Mouse (Mus musculus) lung, embryonic 14.5 days (tissue): Measurements from ENCODE around the gene Rxra. TPM values are rescaled to one million over a fixed set of nuclear protein-coding genes. Genes with fewer than 3 reads are reported as not detected.
A peak's percentile ranks its signal among the peaks of the same experiment; 100 is the strongest.

ENCODE experiments used
- ATAC-seq: fragments of 200-750 bp; cut with Nextera tagmentation; 2 replicates; pipeline ENCODE4 v1.8.0; 2017; ENCODE audit warnings: mild to moderate bottlenecking, moderate TSS enrichment, moderate library complexity; ENCODE audit not compliant: insufficient read depth
- DNase-seq: peaks from one replicate; pipeline ENCODE4 v3.0.0-alpha.2; 2015
- H3K27ac ChIP-seq: fragments of 300-500 bp; sonication (generic); 2 replicates; pipeline ENCODE4 v1.5.1; 2014; ENCODE audit warnings: low read depth, mild to moderate bottlenecking, moderate library complexity
- H3K27me3 ChIP-seq: fragments of 300-500 bp; sonication (generic); 2 replicates; pipeline ENCODE4 v1.6.1; 2014; ENCODE audit warnings: low read length, control low read depth; ENCODE audit not compliant: insufficient read depth
- H3K36me3 ChIP-seq: fragments of 300-500 bp; sonication (generic); 2 replicates; pipeline ENCODE4 v1.6.1; 2014; ENCODE audit warnings: control low read depth; ENCODE audit not compliant: insufficient read depth
- H3K4me1 ChIP-seq: fragments of 300-500 bp; sonication (generic); 2 replicates; pipeline ENCODE4 v1.6.1; 2014; ENCODE audit warnings: antibody characterized with exemption, control low read depth; ENCODE audit not compliant: insufficient read depth
- H3K4me2 ChIP-seq: fragments of 300-500 bp; sonication (generic); 2 replicates; pipeline ENCODE4 v1.6.1; 2014; ENCODE audit warnings: mild to moderate bottlenecking
- H3K4me3 ChIP-seq: fragments of 300-500 bp; sonication (generic); 2 replicates; pipeline ENCODE4 v1.5.1; 2014; ENCODE audit warnings: low read depth, low read length
- H3K9ac ChIP-seq: fragments of 300-500 bp; sonication (generic); 2 replicates; pipeline ENCODE4 v1.6.1; 2014
- H3K9me3 ChIP-seq: fragments of 300-500 bp; sonication (generic); 2 replicates; pipeline ENCODE4 v1.6.1; 2016; ENCODE audit warnings: low read depth, low read length, control low read depth
- CTCF ChIP-seq: IDR thresholded peaks from 2 replicates; pipeline ENCODE4 v1.5.1; 2016; ENCODE audit warnings: antibody characterized with exemption, low read depth
- WGBS: fragments of 180-500 bp; shearing (Covaris S2); extraction: QIAGEN DNeasy Blood & Tissue Kit; methylation state at CpG from one replicate; pipeline ENCODE4 v1.1.7; 2014; 5-methylcytosine and 5-hydroxymethylcytosine counted together
- polyA plus RNA-seq: library from polyadenylated mRNA; unstranded; fragments of >200 nt; fragmentation: Nextera tagmentation; extraction: Ambion mirVana; gene quantifications from 2 replicates; pipeline ENCODE4 v1.2.1, GENCODE M21; 2014

The Rxra gene
- polyA plus RNA-seq, 1 experiment from 2014 or later: 10.3 TPM

DNA sequence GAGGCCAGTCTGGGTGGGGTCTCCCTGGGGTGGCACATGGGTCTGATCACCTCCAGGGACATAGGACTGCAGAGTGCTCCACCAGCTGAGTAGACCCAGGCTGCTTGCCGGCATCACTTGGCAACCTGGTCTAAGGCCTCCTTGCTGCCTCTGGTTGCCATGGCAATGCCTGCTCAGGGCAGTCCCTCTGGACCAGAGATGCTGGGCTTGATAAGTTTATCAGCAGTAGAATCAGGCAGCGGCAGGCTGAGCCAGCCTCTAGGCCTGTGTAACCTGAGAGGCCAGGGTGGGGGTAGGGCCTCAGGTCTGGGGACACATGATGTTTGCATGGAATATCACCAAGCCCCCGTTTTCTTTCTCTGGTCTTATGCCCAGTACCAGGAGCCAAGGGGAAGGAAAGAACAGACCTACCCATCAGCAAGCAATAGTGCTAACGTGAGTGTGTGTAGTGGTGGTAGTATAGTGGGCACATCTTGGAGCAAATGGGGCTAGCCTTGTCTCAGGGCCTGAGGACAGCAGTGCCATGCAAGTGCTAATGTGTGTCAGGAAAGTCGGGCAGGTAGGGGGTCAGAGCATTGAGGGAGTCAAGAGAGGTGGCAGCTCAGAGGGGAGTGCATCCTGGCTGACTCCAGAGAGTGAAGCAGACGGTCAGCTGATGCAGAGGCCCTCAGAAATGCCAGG, 88.2 kb downstream of the Rxra start:
- H3K36me3 ChIP-seq: peaks cover 25% of the 10 kb centered on the region
- H3K27me3 ChIP-seq: no peaks in the 10 kb centered on the region
- no peak overlapping the region for H3K4me2 ChIP-seq
- H3K9me3 ChIP-seq: no peaks in the 10 kb centered on the region
- H3K4me1 ChIP-seq: peaks cover 16% of the 10 kb centered on the region
- WGBS: 21% methylated on average over 6 of the region's 6 CpGs
- ATAC-seq (peak; percentile 38), DNase-seq (no peak)
- H3K27ac ChIP-seq: no peak overlapping the region
- no peak for TF ChIP-seq CTCF
- H3K4me3 ChIP-seq: no peak overlapping the region
- H3K9ac ChIP-seq: no peak overlapping the region

DNA sequence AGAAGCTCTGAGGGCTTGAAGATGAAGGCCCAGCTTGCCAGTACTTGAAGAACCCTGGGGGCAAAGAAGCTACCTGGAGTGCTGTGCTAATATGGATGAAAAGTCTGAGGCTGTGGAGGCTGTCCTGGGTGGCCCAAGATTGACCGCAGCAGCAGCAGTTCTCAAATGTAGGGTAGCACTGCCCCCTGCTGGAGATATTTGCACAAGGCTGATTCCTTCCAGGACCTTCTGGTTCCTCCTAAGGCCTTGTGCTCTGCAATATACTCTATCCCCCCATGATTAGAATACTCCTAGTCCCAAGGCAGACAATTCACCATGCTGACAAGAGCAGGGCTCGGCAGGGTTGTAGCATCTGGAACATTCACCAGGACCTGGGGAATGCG, 88.7 kb downstream of the Rxra start:
- TF ChIP-seq CTCF: peak; percentile 92
- no peaks in the 10 kb centered on the region for H3K27me3 ChIP-seq
- no peak overlapping the region for H3K4me2 ChIP-seq
- DNase-seq: peak; percentile 97
- H3K9me3 ChIP-seq: no peaks in the 10 kb centered on the region
- H3K4me3 ChIP-seq: no peak overlapping the region
- H3K36me3 ChIP-seq: peaks cover 19% of the 10 kb centered on the region
- H3K27ac ChIP-seq: no peak overlapping the region
- H3K9ac ChIP-seq: no peak overlapping the region
- ATAC-seq: peak; percentile 81
- H3K4me1 ChIP-seq: peaks cover 12% of the 10 kb centered on the region; the same call in 1 of the 2 replicates
- WGBS: 17% methylated on average over 3 of the region's 3 CpGs

DNA sequence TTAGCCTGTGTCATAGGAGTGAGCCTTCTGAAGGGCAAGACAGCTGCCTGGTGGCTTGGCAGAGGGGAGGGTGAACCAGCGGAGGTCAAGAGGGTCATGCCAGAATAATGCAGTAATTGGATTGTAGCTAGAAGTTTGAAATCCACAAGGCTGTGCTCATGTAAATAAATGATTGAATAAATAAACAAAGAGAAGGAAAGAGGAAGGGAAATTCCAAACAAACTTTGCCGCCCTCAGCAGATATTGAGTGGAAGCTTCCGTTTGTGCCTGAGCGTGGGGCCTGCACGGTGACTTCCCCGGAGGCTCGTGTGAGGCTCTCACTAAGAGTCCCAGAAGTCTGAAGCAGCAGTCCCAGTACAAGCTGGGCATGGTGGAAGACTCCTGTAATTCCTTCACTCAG, 91.5 kb downstream of the Rxra start:
- DNase-seq (peak; percentile 71), ATAC-seq (no peak)
- no peak overlapping the region for H3K4me2 ChIP-seq
- peaks cover 16% of the 10 kb centered on the region; the same call in 1 of the 2 replicates for H3K4me1 ChIP-seq
- no peaks in the 10 kb centered on the region for H3K9me3 ChIP-seq
- no peak overlapping the region for H3K9ac ChIP-seq
- TF ChIP-seq CTCF: no peak
- H3K36me3 ChIP-seq: no peaks in the 10 kb centered on the region
- no peaks in the 10 kb centered on the region for H3K27me3 ChIP-seq
- 20% methylated on average over 7 of the region's 7 CpGs for whole genome bisulfite sequencing
- peak overlapping the region; percentile 58 for H3K27ac ChIP-seq
- H3K4me3 ChIP-seq: no peak overlapping the region

DNA sequence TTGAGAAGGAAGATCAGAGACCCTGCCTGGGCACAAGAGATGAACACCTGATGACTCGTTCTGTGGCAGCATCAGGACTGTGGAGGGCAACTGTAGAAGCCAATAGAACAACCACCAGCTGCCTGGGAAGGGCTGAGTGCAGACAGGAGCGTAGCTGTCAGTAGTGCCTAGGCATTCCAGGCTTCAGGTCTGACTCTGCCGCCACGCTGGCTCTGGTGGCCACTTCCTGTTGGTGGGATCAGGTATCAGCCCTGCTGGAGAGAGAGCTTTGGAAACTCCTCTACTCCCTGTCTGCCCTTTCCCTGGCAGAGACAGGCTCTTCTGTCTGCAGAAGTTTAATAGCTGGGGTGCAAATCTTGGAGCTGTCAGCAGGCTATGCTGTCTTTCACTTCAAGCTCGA, 93.5 kb downstream of the Rxra start:
- DNase-seq (no peak), ATAC-seq (no peak)
- Histone ChIP-seq H3K27ac (no peak overlapping the region), H3K9ac (no peak overlapping the region), H3K4me2 (no peak overlapping the region), H3K4me3 (no peak overlapping the region), H3K9me3 (no peaks in the 10 kb centered on the region), H3K36me3 (no peaks in the 10 kb centered on the region), H3K4me1 (peaks cover 25% of the 10 kb centered on the region), H3K27me3 (no peaks in the 10 kb centered on the region)
- no peak for TF ChIP-seq CTCF
- WGBS: 14% methylated on average over 5 of the region's 5 CpGs

DNA sequence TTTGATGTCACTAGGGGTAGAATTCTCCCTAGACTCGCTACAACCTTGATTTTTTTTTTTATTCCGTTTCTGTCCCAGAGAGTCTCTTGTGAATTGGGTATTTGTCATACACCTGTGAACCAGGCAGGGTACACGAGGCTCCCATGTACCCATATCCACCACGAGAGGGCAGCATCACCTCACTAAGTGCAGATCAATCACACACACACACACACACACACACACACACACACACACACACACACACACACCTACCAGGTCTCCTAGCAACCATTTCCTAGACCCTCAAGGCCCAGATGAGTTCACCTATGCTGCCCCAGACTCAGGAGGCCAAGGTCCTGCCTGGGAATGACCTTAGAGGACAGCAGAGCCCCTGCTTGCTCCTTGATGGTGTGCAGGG, 94.0 kb downstream of the Rxra start:
- peak; percentile 94 for TF ChIP-seq CTCF
- ATAC-seq (no peak), DNase-seq (peak; percentile 82)
- peaks cover 26% of the 10 kb centered on the region for H3K4me1 ChIP-seq
- no peak overlapping the region for H3K4me2 ChIP-seq
- H3K27me3 ChIP-seq: no peaks in the 10 kb centered on the region
- H3K27ac ChIP-seq: no peak overlapping the region
- H3K9me3 ChIP-seq: no peaks in the 10 kb centered on the region
- no peak overlapping the region for H3K4me3 ChIP-seq
- no peaks in the 10 kb centered on the region for H3K36me3 ChIP-seq
- H3K9ac ChIP-seq: no peak overlapping the region
- 2% methylated on average over 4 of the region's 4 CpGs for WGBS

DNA sequence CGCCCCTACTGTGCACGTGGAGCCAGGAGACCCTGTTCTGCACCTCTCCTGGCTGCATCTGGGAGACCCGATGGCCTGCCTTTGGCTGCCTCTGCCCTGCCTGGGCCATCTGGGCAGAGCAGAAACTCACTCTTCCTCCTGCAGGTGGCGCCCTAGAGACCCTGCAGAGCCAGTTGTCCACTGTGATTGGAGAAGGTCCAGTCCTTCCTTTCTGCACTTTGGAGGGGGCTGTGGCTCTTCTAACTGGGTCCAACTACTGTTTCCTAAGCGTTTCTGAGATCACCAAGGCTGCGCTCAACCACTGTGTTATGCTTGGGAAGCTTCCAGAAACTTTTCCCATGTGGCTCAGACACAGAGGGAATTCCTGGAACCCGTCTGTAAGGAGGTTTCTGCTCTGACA, 95.7 kb downstream of the Rxra start:
- H3K27ac ChIP-seq: 0 out of 2 replicates have a peak overlapping the region, but pooled peaks have one; percentile 40
- ATAC-seq: peak; percentile 42
- 16% methylated on average over 7 of the region's 7 CpGs for WGBS

DNA sequence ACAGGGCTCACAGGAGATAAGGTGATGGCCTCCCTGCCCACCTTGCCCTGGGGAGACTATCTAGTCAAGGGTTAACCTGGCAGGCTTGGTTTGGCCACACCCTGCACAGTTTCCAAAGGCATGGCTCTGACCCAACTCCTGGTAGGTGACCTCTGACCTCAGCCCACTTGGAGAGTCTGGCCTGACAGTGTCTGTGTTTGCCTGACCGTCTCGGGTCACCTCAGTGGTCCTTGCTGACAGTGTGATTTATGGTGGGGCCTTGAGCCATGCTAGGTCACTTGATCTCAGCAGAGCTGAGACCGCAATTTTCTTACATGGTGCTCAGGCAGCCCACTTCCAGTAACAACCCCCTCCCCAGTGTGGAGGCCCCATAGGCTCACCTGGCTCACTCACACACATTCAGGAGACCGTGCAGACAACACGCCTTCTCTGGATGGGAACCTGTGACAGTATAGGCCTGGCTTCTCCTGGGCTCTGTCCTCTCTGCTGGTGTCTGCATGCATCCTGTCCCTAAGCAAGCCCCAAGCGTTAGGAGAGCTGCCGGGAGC, 96.7 kb downstream of the Rxra start:
- no peak for TF ChIP-seq CTCF
- peaks cover 31% of the 10 kb centered on the region for H3K4me1 ChIP-seq
- peak overlapping the region; percentile 85; the same call in 1 of the 2 replicates for H3K27ac ChIP-seq
- no peak overlapping the region for H3K4me3 ChIP-seq
- H3K36me3 ChIP-seq: no peaks in the 10 kb centered on the region
- DNase-seq (no peak), ATAC-seq (no peak)
- no peak overlapping the region for H3K4me2 ChIP-seq
- H3K9ac ChIP-seq: no peak overlapping the region
- H3K27me3 ChIP-seq: no peaks in the 10 kb centered on the region
- WGBS: 45% methylated on average over 7 of the region's 7 CpGs
- no peaks in the 10 kb centered on the region for H3K9me3 ChIP-seq

More for the DNA sequence above, 95.7 kb downstream of the Rxra start:
- no peak overlapping the region for H3K9ac ChIP-seq
- peak; percentile 99 for TF ChIP-seq CTCF
- H3K4me2 ChIP-seq: no peak overlapping the region
- no peaks in the 10 kb centered on the region for H3K36me3 ChIP-seq
- H3K4me1 ChIP-seq: peaks cover 33% of the 10 kb centered on the region
- H3K27me3 ChIP-seq: no peaks in the 10 kb centered on the region
- peak; percentile 97 for DNase-seq
- H3K9me3 ChIP-seq: no peaks in the 10 kb centered on the region
- no peak overlapping the region for H3K4me3 ChIP-seq
